Mouse (Mus musculus) telencephalon, adult 2 months (tissue): ENCODE data around the gene Fer.

Experiments
- DNase-seq: peaks from one replicate; pipeline ENCODE4 v3.0.0-alpha.2; 2011; ENCODE audit warnings: low read depth, low spot score

Gene Fer

GRCm38 (mm10) chr17:63864171-63864571 lies 1.3 kb downstream of the Fer start:
- DNase-seq, result no peak

DNA sequence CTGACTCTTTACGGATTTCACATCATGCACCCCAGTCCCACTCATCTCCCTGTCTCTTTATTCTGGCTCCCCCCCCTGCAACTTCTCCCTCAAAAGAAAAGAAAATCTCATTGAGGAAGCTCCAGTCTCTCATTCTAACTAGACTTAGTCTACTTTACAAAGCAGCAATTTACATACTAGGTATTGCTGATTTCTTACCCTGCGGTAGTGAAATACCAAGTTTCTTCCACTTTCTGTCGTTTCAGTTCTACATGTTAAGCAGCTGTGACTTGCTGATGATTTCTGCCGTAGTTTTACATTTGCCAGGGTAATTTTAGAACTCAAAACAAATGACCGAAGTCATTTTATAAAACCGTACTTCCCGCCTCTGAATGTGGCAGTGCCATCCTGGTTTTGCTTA lies 8.9 kb downstream of the Fer start:
- no peak for DNase-seq

DNA sequence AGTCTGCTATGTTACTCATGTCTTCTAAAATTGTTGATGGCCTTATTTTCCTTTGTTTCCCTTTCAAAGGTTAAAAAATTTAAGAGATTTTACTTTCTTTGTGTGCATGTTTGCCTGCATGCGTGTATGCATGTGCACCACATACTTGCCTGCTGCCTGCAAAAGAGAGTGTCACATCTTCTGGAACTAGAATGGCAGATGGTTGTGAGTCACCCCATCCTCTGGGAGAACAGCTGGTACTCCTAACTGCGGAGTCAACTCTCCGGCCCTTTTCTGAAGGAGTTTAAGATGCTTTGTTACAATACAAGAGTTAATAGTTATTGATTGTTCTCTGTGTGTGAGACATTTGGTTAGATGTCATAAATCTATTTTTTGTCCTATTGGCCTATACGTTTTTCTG lies 16.0 kb downstream of the Fer start:
- no peak for DNase-seq

DNA sequence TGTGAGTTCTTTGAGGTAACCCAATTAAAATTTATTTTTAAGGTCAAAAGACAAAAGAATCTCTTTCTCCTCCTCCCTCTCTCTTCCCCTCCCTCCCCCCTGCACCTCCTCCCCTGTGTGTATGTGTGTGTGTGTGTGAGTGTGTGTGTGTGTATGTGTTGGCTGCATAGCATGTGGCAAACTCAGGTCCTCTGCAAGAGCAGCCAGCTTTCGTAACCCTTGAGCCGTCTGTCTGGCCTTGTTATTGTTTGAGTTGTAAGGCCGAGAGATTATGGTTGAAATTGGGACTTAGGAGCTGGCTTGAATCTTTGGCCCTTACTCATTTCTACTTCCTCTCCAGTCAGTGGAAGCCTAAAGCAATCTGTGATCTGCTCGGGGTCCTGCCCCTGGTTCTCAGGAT lies 17.1 kb downstream of the Fer start:
- DNase-seq, result no peak

- DNase-seq, result no peak
Measured at GRCm38 (mm10) chr17:63886988-63887387, 24.1 kb downstream of the Fer start.

GRCm38 (mm10) chr17:63890611-63891010 lies 27.7 kb downstream of the Fer start:
- no peak for DNase-seq

GRCm38 (mm10) chr17:63895829-63896228 lies 33.0 kb downstream of the Fer start:
- no peak for DNase-seq

- no peak for DNase-seq
Measured at GRCm38 (mm10) chr17:63897050-63897449, 34.2 kb downstream of the Fer start.

DNA sequence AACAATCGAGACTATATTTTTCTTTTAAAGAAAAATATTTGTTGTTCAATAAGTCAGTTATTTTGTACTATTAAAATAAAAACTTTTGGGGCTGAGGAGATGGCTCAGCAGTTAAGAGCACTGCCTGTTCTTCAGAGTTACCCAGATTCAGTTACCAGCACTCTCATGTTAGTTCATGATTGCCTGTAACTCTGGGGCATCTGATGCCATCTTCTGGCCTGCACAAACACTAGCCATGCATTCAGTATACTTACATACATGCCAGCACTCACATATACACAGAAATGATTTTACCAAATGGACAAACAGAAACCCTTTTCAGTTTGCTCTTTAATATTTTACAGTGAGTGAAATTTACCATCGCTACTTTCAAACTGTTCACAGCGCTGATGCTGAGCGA lies 46.4 kb downstream of the Fer start:
- DNase-seq, result no peak

DNA sequence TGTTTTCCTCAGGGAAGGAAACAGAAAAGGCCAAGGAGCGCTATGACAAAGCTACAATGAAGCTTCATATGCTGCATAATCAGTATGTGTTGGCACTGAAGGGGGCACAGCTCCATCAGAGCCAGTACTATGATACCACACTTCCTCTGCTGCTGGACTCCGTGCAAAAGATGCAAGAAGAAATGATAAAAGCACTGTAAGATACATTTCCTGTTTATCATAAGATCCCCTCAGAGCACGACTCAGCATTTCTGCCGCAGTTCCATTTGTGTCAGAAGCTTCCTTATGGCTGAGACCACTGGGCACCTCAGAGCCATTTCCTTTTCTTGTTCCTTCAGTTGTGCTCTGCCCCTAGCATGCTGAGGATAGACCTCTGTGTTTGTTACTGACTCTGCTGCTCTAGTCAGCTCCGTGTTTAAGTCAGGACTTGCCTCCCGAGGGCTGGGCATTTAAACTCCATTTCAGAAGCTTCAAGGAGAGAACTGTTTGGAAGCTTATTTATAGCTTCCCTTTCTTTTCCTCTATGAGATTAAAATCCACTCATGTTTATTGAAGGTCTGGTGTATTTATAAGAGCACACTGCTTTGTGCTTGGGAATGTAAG lies 58.8 kb downstream of the Fer start:
- no peak for DNase-seq

DNA sequence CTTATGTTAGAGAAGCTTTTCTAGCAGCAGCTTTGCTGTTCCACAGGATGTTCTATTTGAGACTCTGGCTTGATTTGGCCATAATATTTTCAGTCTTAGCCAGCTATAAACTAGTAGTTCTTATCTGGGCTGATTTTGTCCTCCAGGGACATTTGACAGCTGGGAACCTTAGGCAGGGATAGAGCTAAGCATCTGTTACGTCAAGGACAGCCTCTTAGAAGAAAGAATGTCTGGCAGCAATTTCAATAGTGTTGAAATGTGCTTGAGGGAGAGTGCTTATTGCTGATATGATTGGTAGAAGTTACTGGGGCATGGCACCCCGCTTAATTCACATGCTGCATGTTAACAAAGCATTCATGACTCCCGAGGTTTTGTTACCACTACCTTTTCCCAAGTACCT lies 62.7 kb downstream of the Fer start:
- DNase-seq, result no peak

DNA sequence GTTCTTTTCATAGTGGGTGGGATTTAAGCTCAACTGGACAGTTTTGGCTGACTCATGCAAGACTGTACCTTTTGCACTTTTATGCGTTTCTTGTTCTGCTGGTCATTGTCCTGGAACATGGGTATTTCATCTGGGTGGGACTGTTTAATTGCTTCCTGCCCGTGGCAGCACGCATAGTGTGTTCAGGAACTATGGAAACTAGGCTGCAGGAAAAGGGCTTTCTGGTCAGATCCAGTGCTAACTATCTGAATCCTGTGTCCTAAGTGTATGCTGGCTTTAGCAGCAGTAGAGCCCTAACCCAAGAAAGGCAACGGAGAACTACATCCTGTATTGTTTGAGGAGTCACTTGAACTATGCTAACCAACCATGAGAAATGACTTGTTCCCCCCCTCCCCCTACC lies 67.8 kb downstream of the Fer start:
- no peak for DNase-seq

DNA sequence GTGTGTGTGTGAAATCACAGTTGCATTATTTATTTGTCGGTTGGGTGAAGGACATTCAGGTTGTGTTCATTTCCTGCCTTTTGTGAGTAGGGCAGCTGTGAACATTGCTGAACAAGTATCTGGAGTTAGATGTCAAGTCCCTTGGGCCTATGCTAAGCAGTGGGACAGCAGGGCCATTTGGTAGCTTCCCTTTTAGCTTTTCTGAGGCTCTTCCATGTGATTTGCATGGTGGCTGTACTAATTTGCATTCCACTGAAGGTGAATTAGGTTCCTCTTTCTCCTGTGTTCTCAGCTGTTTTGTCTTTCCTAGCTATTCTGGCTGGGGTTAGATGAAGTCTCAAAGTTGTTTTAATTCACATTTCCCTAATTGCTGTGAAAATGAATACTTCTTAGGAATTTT lies 68.7 kb downstream of the Fer start:
- no peak for DNase-seq

DNA sequence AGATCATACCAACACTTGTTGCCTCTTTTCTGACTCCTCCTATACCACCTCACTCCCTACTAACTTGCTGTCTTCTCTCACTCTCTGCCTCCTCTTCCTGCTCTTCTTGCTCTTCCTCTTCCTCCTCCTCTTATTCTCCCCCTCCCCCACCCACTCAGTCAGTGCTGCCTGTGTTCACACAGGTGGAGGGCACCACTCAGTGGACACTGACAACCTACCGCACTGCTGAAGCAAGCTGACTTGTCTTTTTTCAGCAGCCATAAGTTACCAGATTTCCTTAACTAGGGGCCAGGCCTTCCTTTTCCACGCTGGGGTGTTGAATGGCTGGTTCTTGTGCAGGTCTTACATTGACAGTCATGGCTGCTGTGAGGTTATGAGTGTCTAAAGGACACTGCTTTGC lies 72.5 kb downstream of the Fer start:
- no peak for DNase-seq

- no peak for DNase-seq
Measured at GRCm38 (mm10) chr17:63937886-63938285, 75.0 kb downstream of the Fer start.

DNA sequence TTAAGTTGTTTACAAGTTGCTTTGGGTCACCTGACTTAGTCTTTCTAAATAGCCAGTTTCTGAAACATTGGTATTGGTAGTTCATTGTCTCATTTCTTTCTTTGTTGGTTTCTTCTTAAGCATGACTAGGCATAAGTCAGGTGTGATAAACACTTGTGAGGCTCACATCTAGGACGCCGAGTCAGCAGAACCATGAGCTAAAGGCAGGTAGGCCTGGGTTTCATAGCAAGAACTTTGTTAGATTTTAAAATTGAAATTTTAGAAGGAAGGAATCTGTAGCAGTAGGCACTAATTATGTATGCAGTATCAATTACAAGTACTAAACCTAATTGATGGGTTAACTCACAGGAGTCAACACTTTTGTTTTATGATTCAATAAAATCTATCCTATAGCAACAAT lies 83.9 kb downstream of the Fer start:
- no peak for DNase-seq

DNA sequence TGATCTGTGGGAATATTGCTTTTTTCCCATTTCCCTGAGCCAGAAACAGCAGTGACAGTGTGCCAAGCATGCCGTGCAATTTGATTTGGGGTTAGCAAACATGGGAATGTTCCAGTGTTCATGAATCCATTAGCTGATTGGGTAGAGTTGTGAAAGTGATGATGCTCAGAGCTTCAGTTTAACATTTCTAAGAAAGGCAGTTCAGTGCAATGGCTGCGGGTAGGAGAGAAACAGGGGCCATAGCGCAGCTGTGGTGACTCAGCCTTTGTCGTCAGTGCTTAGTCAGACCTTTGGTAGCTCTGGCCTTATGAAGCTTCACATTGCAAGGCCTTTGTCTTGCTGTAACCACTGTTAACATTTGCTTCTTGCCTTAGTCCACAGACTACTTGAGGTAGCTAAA lies 85.9 kb downstream of the Fer start:
- DNase-seq, result no peak

DNA sequence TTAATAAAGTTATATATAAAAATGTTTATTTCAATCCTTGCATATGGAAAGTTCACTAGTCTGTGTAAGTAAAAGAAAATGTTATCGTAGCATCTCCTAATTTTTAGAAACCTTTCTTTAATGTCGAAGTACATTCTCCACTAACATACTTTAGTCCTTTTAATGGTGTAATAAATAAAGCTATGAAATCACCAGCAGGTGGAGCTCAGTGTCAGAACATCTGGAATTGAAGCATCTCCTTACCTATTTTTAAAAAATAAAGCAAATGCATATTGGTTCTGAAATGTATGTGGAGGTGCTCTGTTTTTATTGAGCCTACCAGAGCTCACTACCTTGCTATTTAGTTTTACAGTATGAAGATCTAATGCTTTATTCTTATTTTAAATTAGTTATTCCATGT lies 88.6 kb downstream of the Fer start:
- DNase-seq, result no peak

DNA sequence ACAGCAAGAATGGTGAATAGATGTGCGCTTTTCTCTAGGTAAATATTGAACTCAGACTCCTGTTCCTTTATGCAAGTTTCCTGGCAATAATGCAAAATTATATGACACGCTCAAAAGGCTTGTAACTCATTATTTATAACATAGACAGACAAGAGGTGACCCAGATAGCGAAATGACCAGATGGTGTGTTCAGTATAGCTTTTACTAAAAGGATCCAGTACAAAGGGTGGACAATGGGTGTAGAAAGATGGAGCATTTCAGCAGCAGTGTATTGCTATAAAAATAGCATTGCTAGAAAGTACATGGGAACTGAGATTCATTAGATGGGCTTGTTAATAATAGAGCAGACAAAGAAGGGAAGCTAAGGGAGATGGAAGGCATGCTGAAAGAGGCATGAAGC lies 104.2 kb downstream of the Fer start:
- DNase-seq, result no peak

DNA sequence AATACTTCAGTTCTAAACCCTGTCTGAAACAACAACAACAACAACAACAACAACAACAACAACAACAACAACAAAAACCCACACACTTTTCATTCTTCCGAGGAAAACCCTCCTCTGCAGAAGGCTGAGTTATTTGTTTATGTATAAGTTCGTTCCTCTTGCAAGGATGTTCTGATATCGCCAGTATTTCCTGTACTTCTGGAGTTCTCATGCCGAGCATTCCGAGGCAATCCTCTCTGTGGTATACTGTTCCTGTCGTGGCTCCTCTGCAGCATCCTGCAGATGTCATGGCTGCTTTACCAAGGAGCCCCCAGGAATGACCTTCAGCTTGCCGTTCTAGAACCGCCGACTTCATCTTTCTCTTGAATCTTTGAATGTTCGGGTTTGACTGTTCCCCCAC lies 106.6 kb downstream of the Fer start:
- DNase-seq, result no peak

GRCm38 (mm10) chr17:63970239-63970638 lies 107.4 kb downstream of the Fer start:
- DNase-seq, result no peak

GRCm38 (mm10) chr17:63970939-63971338 lies 108.1 kb downstream of the Fer start:
- no peak for DNase-seq

- no peak for DNase-seq
Measured at GRCm38 (mm10) chr17:63972181-63972580, 109.3 kb downstream of the Fer start.

DNA sequence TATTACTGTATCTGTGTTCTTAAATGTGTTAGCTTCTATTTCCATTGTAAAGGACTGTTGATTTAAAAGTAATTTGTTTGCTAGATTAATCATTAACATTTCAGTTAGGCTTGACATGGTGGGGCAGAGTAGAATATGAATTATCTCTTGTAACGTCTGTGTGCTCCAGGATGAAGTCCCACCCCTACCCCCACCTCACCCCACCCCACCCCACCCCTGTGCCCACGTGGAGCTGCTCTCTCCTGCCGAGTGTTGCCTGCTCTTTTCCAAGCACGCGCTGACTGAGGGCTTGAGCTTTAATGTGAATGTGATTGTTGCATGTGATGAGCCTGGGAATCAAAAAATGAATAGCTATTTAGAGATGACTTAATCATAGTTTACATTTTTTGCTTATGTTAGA lies 110.9 kb downstream of the Fer start:
- DNase-seq, result no peak
